Mouse (Mus musculus) bone marrow, adult 2 months (tissue): ENCODE results near the gene Tspan5.
A peak's percentile ranks its signal among the peaks of the same experiment; 100 is the strongest.

Experiments used
- CTCF ChIP-seq: fragments of 200-500 bp; IDR thresholded peaks from 2 replicates; pipeline ENCODE4 v1.5.1; 2011; ENCODE audit warnings: low read length, control low read depth; ENCODE audit not compliant: control insufficient read depth, insufficient read depth
- POLR2A ChIP-seq: fragments of 200-500 bp; IDR thresholded peaks from 2 replicates; pipeline ENCODE4 v1.6.1; 2011; ENCODE audit warnings: low read depth, mild to moderate bottlenecking, control low read depth, low read length, borderline replicate concordance; ENCODE audit not compliant: control insufficient read depth

GRCm38 (mm10) chr3:138741649-138742565 lies at the start of gene Tspan5:
- TF ChIP-seq CTCF (no peak), POLR2A (0 out of 2 replicates have a peak, but pooled peaks have one; percentile 5)
